Mouse (Mus musculus) activated CD4-positive, CD25-positive, alpha-beta regulatory T cell, adult 4 months (primary cell): ENCODE data around the gene Esrrb. TPM values are rescaled to one million over a fixed set of nuclear protein-coding genes. Genes with fewer than 3 reads are reported as not detected.

Experiments
- ATAC-seq: one replicate; pipeline ENCODE4 v1.8.0; 2017
- polyA plus RNA-seq, 2 experiments: library from polyadenylated mRNA; unstranded; fragments of 100-300 nt; shearing (Covaris generic); gene quantifications; one replicate each; pipeline ENCODE4 v1.2.1; 2017

The Esrrb gene
- polyA plus RNA-seq, 2 experiments from 2014 or later = not detected

DNA sequence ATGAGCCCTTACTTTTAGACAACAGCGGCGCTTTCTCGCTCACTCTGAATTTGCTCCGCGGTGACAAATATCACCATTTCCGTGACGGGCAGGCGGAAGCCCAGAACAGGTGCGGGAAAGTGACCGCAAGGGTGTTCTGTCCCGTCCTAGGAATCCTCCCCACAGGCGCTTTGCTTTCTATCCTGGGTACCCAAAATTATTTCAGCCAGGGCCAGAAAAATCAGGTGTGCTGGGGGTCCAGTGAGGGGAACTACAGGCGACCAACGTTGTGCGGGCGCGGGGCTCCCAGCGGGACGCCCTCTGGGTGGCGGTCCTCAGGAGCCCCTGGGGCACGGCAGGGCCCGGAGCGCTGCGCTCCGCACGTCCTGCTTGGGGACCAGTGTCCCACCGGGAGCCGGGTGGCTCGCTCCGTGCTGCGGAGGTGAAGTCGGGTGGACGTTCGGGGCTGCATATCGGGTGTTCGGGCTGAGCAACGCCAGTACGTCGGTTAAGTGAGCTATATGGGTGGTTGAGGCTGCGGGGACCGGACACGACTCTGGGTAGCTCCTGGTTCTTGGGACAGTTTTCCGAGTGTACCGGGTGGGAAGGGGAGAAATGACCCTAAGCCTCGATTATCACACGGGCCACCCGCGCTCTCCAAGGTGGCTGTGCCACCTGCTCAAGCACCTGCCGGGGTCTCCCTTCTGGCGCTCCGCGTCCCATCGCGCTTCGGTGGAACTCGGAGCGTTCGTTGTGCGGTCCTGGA is 61.4 kb downstream of the Esrrb start:
- no peak for ATAC-seq

DNA sequence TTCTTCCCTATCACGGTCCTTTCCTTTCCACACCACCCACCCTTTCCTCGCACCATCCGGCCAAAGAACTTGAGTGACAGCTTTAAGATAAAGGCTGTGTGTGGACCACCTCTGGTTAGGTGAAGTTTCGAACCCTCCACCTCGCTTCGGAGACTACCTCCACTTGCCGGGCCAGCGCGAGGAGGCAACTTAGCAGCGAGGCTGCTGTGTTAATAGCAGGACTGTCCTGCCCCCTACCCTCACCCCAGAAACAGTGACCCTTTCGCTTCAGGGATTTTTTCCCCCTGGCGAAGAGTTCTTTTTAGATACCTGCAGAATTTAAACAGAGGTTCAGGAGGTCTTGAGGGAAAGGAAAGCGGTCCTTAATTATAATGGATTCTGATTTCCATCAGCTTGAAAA is 62.2 kb downstream of the Esrrb start:
- no peak for ATAC-seq

DNA sequence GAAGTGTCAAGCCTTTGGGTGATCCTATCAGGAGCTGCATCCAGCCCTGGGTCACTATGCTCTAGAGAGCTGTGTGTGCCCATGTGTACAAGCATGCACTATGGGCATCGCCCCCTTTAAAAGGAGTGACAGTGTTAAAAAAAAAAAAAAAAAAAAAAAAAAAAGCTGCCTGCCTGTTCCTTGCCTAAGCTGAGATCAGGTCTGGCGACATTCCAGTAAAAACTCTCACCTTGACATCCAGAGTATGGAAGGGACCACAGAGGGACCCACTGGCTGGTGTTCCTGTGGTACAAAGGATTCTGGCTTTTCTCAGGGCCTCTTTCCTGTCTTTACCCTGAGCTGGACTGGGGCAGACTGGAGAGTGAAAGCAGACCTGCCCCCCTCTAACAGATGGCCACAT is 66.7 kb downstream of the Esrrb start:
- ATAC-seq = no peak

DNA sequence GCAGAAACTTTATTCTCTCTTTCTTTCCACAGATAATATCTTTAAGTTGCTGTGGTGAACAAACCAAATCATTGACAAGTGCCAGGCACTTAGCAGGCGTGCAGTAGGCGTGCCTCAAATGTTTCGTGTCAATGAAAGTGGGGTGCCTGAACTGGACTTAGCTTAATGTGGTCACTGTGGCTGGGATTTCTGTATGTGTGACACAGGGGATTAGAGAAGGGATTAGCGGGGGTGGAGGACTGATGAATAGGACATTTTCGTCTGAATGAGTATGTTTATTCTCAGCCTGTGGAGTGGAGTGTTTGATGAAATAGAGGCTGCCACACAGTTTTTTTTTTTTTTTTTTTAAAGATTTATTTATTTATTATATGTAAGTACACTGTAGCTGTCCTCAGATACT is 70.8 kb downstream of the Esrrb start:
- no peak for ATAC-seq

DNA sequence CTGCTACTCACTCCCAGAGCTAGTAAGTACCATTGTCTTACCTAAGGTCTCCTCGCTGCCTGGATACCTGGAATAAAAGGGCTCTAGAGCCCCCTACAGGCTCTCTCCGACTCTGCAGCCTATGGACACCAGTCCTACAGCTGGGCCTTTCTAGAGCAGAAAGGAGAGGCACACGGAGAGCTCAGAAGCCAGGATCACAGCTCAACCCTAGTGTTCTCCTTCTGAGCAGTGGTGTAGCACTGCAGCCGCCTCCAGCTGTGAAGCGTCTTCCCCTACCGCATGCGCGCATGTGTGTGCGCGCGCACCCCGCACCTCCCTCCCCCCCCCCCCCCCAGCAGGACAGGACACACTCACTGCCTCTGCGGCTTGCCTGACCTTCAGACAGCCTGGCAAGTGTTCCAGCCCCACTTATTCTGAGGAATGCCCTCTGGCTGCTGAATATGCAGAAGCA is 72.5 kb downstream of the Esrrb start:
- ATAC-seq = no peak

DNA sequence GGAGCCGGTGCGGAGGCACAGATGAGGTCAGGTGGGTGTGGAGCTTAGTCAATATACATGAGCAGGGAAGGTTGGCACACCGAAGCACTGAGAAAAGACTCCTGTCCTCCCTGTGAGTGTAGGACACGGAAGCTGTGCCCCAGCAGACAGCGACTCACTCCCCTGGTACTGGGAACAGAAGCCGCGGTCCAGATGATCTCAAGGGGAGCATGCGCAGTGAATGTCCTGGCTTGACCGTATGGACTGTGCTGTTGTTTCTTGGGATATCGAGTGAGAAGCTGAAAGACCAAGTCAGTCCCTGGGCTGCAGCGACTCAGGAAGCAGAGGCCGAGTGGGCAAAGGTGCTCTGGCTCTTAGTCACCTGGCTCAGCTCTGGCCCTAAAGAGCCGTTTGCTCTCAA is 74.7 kb downstream of the Esrrb start:
- ATAC-seq = no peak

DNA sequence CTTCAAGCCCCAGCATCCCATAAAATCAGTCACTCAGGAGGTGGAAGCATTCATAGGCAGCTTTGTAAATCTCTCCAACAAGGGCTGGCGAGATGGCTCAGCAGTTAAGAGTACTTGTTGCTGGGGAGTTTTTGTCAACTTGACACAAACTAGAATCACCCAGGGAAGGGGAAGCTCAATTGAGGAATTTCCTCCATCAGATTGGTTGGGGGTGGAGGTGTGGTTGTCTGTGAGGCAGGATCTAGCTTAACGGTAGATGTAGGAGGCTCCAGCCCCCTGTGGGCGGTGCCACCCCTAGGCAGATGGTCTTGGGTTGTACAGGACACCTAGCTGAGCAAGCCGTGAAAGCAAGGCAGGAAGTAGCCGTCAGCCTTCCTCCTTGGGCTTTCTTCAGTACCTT is 89.9 kb downstream of the Esrrb start:
- ATAC-seq = no peak

DNA sequence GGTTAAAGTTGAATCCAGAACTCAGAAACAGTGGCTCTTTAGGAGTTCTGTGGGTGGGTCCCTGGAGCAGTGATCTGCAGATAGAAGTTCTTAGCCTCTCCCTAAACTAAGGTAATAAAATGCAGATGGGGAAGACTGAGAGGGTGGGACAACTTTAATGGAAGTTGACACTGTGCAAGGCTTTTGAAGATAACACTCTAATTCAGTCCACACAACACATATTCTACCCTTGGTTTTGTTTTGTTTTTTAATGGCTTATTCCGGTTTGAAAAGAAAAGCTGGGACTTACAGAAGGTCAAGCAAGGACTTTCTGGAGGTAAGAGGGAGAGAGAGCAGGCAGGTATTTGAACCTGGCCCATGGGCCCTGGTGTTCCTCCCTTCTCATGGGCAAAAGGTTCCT is 94.1 kb downstream of the Esrrb start:
- ATAC-seq = no peak

DNA sequence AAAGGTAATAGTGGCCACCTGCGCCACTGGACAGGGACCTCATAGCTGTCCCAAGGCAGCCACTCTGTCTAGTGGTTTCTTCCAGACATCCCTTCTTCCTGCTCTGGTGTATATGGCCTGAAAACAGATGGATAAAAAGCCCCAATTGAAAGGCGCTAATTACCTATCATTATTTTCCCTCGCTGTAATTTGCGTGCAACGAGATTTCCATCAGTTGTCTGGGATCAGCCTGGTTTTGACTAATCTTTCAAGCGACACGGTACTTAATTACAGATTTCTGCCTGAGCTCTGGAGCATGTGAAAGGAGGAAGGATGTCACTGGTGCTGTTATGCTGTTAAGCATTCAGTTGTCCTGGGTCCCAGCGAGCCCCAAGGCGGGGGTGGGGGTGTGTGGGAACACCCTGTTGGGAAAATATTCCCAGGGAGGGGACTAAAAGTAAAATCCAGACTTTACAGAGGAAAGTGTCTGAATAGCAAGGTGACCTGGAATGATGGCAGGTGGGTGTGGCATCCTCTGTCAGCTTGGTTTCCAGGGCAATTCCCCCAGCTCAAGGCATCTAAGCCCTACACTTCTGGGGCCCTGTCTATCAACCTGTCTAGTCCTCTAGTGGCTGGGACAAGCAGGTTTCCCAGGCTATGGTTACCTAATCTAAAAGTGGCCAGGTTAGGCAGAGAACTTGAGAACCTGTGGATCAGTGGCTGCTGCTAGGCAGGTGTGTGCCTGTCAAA is 102.0 kb downstream of the Esrrb start:
- ATAC-seq = no peak

DNA sequence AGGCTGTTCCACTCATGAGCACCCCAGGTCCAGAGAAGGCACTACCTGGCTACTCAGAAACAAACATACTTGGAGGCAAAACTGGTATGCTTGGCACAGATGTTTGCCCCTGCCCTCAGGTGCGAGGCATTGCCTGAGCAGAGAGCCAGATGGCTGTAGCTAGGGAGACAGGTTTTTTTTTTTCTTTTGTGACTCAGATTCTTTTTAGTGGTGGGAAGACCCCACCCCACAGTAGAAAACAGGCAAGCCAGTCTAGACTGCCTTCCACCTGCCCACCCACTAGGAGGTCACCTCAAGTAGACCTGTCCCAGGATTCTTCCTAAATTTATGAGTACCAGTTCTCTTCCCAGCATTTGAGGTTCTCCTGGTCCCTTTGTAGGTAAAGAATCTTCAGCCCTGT is 103.5 kb downstream of the Esrrb start:
- no peak for ATAC-seq

DNA sequence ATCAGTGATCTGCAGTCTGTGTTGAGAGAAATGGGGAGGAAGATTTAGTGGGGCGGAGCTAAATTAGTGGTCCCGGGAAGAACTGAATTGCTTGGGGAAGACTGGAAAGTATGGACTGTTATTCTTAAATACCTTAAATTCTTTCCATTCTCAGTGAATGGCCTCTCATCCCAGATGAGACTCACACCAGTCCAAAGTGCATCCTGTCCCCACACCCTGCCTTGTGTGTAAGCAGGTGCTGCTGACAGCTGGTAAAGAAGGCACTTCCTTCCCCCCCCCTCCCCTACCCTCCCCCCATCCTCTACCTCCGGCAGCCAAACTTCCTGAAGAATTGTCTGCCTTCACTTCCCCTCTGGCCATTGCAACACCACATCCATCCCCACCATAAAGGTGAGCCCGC is 105.3 kb downstream of the Esrrb start:
- ATAC-seq = no peak

DNA sequence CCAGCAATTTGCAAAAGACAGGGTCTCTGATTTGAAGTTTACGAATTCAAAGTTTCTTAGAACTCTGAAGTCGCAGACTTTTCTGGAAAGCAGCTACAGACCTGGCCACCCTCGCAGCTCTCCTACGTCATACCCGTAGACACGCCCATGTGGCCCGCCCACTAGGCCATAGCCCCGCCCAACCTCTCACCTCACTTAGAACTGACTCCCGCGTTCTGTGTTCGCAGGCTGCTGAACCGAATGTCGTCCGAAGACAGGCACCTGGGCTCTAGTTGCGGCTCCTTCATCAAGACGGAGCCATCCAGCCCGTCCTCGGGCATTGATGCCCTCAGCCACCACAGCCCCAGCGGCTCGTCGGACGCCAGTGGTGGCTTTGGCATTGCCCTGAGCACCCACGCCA is 109.0 kb downstream of the Esrrb start:
- ATAC-seq = no peak

DNA sequence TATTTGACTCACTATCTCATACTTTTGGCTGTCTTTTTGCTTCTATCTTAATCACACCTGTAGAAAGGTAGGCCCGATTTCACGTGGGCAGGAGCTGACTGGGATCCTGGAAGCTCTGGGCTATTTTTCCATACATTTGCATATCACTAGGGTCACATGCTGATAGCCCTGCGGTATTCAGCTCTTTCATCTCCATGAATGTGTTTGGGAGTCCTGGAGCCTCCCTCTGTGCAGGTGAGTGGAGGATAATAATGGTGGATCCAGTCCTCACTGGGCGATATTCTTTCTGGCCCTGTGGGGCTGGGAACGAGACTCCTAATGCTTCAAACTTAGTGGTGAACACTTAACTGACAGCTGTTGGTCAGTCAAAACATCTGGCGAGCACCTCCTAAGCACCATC is 110.0 kb downstream of the Esrrb start:
- ATAC-seq = no peak

DNA sequence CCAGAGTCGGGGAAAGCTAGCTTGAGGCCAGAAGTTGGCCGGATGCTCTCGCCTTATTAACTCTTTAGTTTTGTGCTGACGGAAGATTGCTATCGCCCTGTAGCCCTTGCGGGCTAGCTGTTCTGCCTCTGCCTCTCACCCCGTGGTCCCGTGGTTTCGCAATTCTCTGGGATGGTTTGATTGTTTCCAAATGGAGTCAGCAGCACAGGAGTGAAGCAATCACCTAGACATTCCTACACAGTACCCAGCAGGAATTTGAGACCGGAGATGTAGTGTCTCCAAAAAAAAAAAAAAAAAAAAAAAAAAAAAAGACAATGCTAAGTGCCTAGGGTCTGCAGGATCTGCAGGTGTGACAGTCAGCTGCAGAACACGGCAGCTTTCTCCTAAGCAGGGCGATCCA is 112.7 kb downstream of the Esrrb start:
- ATAC-seq = no peak

DNA sequence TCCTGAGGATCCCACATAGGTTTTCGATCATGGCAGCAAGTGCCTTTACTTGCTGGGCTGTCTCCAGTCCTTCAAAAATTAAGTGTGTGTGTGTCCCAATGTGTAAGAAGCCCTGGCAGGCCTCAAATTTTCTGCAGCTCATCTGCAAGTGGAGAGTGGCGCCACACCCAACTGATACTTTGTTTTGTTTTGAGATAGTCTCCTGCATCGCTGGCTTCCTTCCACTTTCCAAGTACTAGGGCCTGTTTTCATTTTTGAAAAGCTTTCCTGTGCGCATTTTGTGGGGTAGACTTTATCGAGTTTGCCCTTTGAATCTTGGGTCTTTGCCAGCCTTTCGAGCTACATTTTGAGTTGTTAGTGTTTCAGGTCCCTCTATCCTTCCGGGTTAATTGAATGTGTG is 115.1 kb downstream of the Esrrb start:
- no peak for ATAC-seq

DNA sequence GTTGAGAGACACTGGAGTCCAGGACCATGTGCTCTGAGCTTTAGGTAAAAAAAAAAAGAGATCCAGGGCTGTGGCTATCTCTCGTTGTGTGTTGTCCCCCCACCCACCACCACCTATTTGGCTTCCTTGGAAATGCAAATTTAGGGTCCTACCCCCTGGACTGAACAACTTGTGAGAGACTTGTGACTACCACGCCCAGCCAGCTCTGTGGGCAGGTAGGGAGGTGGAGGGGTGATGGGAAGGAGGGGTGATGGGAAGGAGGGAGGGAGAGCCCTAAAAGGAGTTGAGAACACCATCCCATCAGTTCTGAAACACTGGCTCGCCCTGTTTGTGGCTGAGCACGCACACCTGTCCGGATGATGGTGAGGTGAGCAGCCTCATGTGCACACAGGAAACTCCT is 118.0 kb downstream of the Esrrb start:
- ATAC-seq = no peak

DNA sequence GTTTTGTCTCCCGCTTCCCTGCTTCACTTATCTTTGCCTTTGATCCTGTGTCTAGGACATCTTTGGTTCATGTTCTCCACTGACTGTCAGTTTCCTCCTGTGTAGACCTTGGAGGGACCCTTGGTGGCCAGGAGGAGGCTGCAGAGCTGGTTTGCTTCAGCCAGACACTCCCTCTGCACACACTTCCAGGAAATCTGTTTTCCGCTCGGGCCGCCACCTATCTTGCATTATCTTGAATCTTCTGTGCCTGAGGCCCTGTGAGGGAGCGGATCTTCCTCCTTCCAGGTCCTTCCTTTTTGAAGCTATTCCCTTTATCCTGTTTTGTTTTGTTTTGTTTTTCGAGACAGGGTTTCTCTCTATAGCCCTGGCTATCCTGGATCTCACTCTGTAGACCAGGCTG is 121.1 kb downstream of the Esrrb start:
- ATAC-seq = no peak

DNA sequence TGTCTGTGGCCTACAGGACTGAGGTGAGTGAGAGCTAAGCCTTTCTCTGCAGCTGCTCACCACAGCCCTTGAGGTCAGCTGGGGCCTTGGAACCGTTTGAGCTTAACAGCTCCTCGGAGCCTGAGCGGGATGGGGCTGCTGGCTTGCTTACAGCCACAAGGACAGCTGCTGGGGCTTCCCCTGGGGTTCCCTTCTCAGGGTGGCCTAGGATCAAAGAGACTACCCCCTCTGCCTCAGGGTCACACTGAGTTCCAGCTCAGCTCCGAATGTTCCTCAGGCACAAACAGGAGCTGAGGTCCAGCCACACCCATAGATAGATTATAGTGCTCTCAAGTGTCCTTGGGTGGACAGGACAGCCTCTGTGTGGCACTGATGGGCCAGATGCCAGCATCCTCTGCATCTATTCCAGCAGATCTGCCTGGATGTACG is 122.5 kb downstream of the Esrrb start:
- no peak for ATAC-seq

DNA sequence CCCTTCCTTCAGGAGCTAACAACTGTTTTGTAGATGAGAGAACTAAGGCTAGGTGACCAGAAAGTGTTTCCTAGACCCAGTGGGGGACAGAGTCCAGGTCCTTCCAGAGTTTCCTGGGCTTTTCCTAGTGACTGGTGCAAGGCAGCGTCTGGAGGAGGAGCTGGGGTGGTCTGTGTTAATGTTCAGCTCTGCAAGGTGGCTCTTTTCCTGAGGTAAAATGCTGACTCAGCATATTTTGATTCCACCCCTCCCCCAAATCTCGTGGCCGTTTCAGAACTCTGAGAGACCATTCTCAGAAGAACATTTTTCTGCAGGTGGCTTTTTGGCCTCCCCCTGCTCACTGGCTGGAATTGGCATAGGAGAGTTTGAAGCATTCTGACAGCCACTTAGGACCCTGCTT is 127.1 kb downstream of the Esrrb start:
- ATAC-seq = no peak

DNA sequence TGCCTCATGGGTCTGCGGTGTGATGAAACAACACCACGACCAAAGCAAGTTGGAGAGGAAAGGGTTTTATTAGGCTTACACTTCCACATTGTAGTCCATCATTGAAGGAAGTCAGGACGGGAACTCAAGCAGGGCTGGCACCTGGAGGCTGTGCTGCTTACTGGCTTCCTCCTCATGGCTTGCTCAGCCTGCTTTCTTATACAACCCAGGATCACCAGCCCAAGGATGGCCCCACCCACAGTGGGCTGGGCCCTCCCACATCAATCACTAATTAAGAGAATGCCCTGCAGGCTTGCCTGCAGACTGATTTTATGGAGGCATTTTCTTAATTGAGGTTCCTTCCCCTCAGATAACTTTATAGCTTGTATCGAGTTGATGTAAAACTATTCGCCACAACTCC is 129.1 kb downstream of the Esrrb start:
- no peak for ATAC-seq

DNA sequence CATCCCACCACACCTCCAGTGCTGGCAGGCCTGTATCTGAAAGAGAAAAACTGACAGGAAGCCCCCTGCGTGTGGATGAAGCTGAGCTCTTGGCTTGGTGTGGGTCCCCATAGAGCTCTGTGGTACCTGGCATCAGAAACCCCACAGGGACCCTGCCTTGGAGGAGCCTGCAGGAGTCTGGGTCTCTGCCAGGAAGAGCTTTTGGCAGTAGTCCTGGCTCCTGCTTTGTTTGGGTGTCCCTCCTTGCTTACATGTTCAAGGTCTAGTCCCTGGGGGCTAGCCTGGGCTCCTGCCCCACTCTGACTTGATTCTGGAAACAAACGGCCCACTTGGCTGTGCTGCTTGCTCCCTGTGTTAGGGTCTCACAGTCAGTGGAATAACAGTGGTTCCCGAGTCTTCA is 130.6 kb downstream of the Esrrb start:
- no peak for ATAC-seq

DNA sequence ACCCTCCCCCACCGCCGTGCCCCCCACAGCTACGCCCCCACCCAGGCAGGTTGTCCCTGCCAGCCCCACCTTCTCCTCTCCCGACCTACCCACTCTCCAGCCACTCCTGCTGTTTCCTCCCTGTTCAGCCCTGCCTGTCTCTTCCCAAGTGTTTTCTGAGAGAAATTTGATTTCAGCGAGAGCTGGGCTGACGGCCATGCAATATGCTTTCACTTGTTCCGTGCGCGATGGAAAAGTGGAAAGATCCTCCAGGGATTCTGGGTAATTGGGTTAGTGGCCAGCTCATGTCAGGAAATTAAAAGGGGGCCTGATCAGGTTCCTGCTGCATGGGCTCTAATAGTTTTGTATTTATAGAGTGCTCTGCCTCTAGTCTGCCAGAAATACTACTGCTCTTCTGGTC is 131.9 kb downstream of the Esrrb start:
- ATAC-seq = no peak

DNA sequence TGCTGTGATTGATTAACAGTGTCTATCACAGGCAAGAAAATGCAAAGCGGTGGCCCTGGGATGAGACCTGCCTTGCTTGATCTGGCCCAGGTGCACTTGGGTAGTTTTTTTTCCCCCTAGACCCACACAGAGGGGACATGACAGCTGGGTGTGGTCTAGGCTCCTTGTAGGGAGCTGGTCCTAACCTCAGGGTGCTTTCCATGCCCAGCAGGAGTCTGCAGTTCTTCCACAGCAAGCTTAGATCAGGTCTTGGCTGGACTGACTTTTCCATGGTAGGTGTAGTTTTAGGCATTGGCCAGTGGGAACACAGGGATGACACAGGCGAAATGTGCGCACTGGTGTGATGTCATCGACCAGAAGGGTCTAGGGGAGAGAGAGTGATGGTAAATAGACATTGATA is 136.2 kb downstream of the Esrrb start:
- ATAC-seq = no peak

DNA sequence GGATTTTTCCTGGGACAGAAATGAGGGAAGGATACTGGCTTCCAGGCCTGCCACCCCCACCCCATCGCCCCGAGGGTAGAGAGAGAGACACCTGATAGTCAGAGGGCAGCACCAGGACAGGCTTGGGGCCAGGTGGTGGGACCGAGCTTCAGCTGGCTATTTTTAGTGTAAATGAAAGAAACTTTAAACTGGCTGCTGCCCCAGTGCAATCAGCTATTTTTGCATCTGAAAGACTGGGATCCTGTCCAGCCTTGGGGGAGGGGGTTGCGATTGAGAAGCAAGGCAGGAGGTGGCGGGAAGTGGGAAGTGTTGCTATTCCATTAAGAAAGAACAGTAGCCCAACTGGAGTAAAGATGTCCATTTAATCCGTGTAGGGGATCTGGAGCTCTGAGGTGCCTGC is 137.8 kb downstream of the Esrrb start:
- ATAC-seq = no peak

DNA sequence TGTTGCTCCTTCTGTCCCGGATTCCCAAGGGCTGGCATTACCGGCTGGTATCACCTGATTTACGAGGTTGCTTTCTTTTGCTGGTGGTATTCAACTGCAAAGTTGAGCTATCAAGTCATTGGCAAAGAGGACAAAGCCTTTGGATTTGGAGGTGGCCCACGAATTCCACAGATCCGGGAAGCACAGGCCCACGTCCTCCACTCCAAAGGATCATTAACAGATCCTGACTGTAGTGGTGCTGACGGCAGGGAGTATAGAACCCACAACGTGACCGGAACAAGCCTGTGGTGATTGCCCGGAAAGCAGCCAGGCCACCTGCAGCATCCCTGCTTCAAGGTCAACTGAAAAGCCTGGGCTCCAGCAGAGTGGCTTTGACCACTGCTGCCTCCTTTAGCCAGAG is 140.8 kb downstream of the Esrrb start:
- no peak for ATAC-seq
